Mouse (Mus musculus) adrenal gland, postnatal 0 days (tissue): ENCODE measurements around the gene Taf13. TPM values are rescaled to one million over a fixed set of nuclear protein-coding genes. Genes with fewer than 3 reads are reported as not detected.

Source experiments
- microRNA-seq: library from miRNA; unstranded; fragments of <30 nt; microRNA quantifications from one replicate; pipeline ENCODE4, GENCODE M21; 2016; ENCODE audit warnings: borderline replicate concordance; ENCODE audit not compliant: insufficient number of aligned reads
- polyA plus RNA-seq: library from polyadenylated mRNA; unstranded; fragments of >200 nt; fragmentation: Nextera tagmentation; extraction: Ambion mirVana; gene quantifications from 2 replicates; pipeline ENCODE4 v1.2.1, GENCODE M21; 2015

Gene Taf13
- 48.1 and 49.8 TPM in 2 replicates for polyA plus RNA-seq

GRCm38 (mm10) chr3:108571443-108572294 is at the start of gene Taf13:
Gene Taf13, plus strand, starts transcription at chr3:108571698.

GRCm38 (mm10) chr3:108533951-108534350 is 37.5 kb upstream of the Taf13 start, which contains the start of gene 1700013F07Rik:
Gene 1700013F07Rik, plus strand, starts transcription at chr3:108534150.

GRCm38 (mm10) chr3:108536517-108537260 is 34.8 kb upstream of the Taf13 start, which contains the start of gene 5330417C22Rik:
Gene 5330417C22Rik, minus strand, starts transcription at chr3:108536536.

GRCm38 (mm10) chr3:108562133-108562730 is 9.3 kb upstream of the Taf13 start, which contains the start of gene Tmem167b:
Gene Tmem167b, minus strand, starts transcription at chr3:108562466.

GRCm38 (mm10) chr3:108590786-108591529 is 19.5 kb downstream of the Taf13 start, which contains the start of gene Wdr47:
Gene Wdr47, plus strand, starts transcription at chr3:108591279.

Small RNA genes within 50 kb of the gene (microRNA-seq; reads per million reads assigned to microRNA genes)
- gene Gm22860: not detected

Other genes starting within 250 kb of the Taf13 start
- gene Mybphl, start 206.8 kb upstream of the Taf13 start, polyA plus RNA-seq: 0.13 TPM in 1 of 2 replicates, not detected in the other
- 11.5 and 11.7 TPM in 2 replicates for gene Psrc1, start 187.9 kb upstream of the Taf13 start, polyA plus RNA-seq
- gene Celsr2, start 156.1 kb upstream of the Taf13 start, polyA plus RNA-seq: 3.7 and 4.1 TPM in 2 replicates
- gene Sars, start 126.5 kb upstream of the Taf13 start, polyA plus RNA-seq: 93.7 and 121 TPM in 2 replicates
- 0.50 and 1.0 TPM in 2 replicates for gene 1700013F07Rik, start 37.5 kb upstream of the Taf13 start, polyA plus RNA-seq
- 3.1 and 4.8 TPM in 2 replicates for gene 5330417C22Rik, start 35.2 kb upstream of the Taf13 start, polyA plus RNA-seq
- gene Tmem167b, start 9.2 kb upstream of the Taf13 start, polyA plus RNA-seq: 32.8 and 39.7 TPM in 2 replicates
- gene Wdr47, start 19.6 kb downstream of the Taf13 start, polyA plus RNA-seq: 6.6 and 8.0 TPM in 2 replicates
- 66.2 and 72.8 TPM in 2 replicates for gene Clcc1, start 82.2 kb downstream of the Taf13 start, polyA plus RNA-seq
- gene Gpsm2, start 150.6 kb downstream of the Taf13 start, polyA plus RNA-seq: 20.4 and 21.6 TPM in 2 replicates
- gene Aknad1, start 168.0 kb downstream of the Taf13 start, polyA plus RNA-seq: 0.08 TPM in 1 of 2 replicates, not detected in the other